Mouse (Mus musculus) embryonic fibroblast, embryonic 13.5 days (primary cell): ENCODE measurements around the gene Tshz3. TPM values are rescaled to one million over a fixed set of nuclear protein-coding genes. Genes with fewer than 3 reads are reported as not detected.

Source experiments
- H3K27ac ChIP-seq: 2 replicates; pipeline ENCODE4 v1.5.1; 2012; ENCODE audit warnings: low read length, control low read depth, inconsistent platforms; ENCODE audit not compliant: insufficient read depth
- H3K4me1 ChIP-seq: 2 replicates; pipeline ENCODE4 v1.6.1; 2011; ENCODE audit warnings: low read length; ENCODE audit not compliant: control insufficient read depth, insufficient read depth
- H3K4me3 ChIP-seq: 2 replicates; pipeline ENCODE4 v1.5.1; 2011; ENCODE audit warnings: mild to moderate bottlenecking, control low read depth, low read length; ENCODE audit not compliant: insufficient read depth
- CTCF ChIP-seq: IDR thresholded peaks from 2 replicates; pipeline ENCODE4 v1.5.1; 2011; ENCODE audit warnings: mild to moderate bottlenecking, control low read depth, low read length, moderate library complexity, borderline replicate concordance; ENCODE audit not compliant: insufficient read depth
- POLR2A ChIP-seq: IDR thresholded peaks from 2 replicates; pipeline ENCODE4 v1.6.1; 2011; ENCODE audit warnings: low read depth, mild to moderate bottlenecking, control low read depth, low read length, moderate library complexity
- polyA plus RNA-seq: library from polyadenylated mRNA; stranded (reverse); fragments of >200 nt; gene quantifications from 2 replicates; pipeline ENCODE4 v1.2.4, GENCODE M21; 2011; ENCODE audit warnings: low read depth; ENCODE audit not compliant: missing spikeins, insufficient read length

The Tshz3 gene
- polyA plus RNA-seq, 1 experiment: 14.0 TPM

GRCm38 (mm10) chr7:36778456-36778855 lies 80.5 kb downstream of the Tshz3 start:
- Histone ChIP-seq H3K4me1 (peaks cover 4% of the 10 kb centered on the region; the same call in 1 of the 2 replicates), H3K27ac (no peak overlapping the region), H3K4me3 (no peak overlapping the region)
- TF ChIP-seq POLR2A (no peak), CTCF (no peak)

GRCm38 (mm10) chr7:36784243-36784773 lies 86.4 kb downstream of the Tshz3 start:
- no peak overlapping the region for H3K4me3 ChIP-seq
- H3K27ac ChIP-seq: no peak overlapping the region
- TF ChIP-seq POLR2A (no peak), CTCF (no peak)
- no peaks in the 10 kb centered on the region for H3K4me1 ChIP-seq

GRCm38 (mm10) chr7:36786713-36787421 lies 88.9 kb downstream of the Tshz3 start:
- H3K4me3 ChIP-seq: no peak overlapping the region
- H3K4me1 ChIP-seq: no peaks in the 10 kb centered on the region
- TF ChIP-seq POLR2A (no peak), CTCF (no peak)
- H3K27ac ChIP-seq: no peak overlapping the region

GRCm38 (mm10) chr7:36796392-36797187 lies 98.7 kb downstream of the Tshz3 start:
- no peaks in the 10 kb centered on the region for H3K4me1 ChIP-seq
- no peak overlapping the region for H3K27ac ChIP-seq
- H3K4me3 ChIP-seq: no peak overlapping the region
- TF ChIP-seq POLR2A (no peak), CTCF (no peak)
